Mouse (Mus musculus): ENCODE measurements around the gene Sucla2. TPM values are rescaled to one million over a fixed set of nuclear protein-coding genes. Genes with fewer than 3 reads are reported as not detected.

Gene Sucla2
- polyA plus RNA-seq, 1 experiment from 2014 or later, result 92.8 TPM

Other genes with a start within 250 kb of the Sucla2 start
- 22.3 and 25.1 TPM in 2 replicates for gene Rb1, start 199.5 kb upstream of the Sucla2 start, polyA plus RNA-seq (2014; fragmentation: Nextera tagmentation; extraction: Ambion mirVana)
- 516 and 518 TPM in 2 replicates for gene Itm2b, start 140.0 kb upstream of the Sucla2 start, polyA plus RNA-seq (2014; fragmentation: Nextera tagmentation; extraction: Ambion mirVana)
- gene Med4, start 15.3 kb upstream of the Sucla2 start, polyA plus RNA-seq (2014; fragmentation: Nextera tagmentation; extraction: Ambion mirVana), result 75.4 and 78.7 TPM in 2 replicates
- 6.8 and 7.5 TPM in 2 replicates for gene Nudt15, start 22.9 kb downstream of the Sucla2 start, polyA plus RNA-seq (2014; fragmentation: Nextera tagmentation; extraction: Ambion mirVana)
- not detected in 2 replicates for gene Gm21750, start 135.9 kb downstream of the Sucla2 start, polyA plus RNA-seq (2014; fragmentation: Nextera tagmentation; extraction: Ambion mirVana)